8 mouse cellular contexts compared by ENCODE assay signal in genomic region chr1:135729367-135729713, GRCm38 (mm10). TPM values are rescaled to one million over a fixed set of nuclear protein-coding genes. Genes with fewer than 3 reads are reported as not detected.
DNase-seq lines count a peak whose midpoint lies in the region; ATAC-seq and TF ChIP-seq lines count a peak whose summit lies in the region.

No protein-coding gene starts in this region.

- peaks cover 63% of the 10 kb centered on the region for H3K4me1 ChIP-seq in heart, embryonic 16.5 days (ENCODE audit: control insufficient read depth, insufficient read depth, low read length)
- peaks cover 5% of the 10 kb centered on the region; the same call in 1 of the 2 replicates for H3K4me1 ChIP-seq in G1E (ENCODE audit: insufficient read depth, low read depth, low read length)
- peaks cover 59% of the 10 kb centered on the region for H3K4me1 ChIP-seq in embryonic facial prominence, embryonic 15.5 days
- H3K4me1 ChIP-seq in midbrain, embryonic 13.5 days (replicated peaks), result peaks cover 49% of the 10 kb centered on the region

- H3K27me3 ChIP-seq in heart, embryonic 16.5 days (ENCODE audit: control insufficient read depth, insufficient read depth, low read length), result no peaks in the 10 kb centered on the region
- H3K27me3 ChIP-seq in G1E (ENCODE audit: insufficient read depth, low read length), result peaks cover 30% of the 10 kb centered on the region
- no peaks in the 10 kb centered on the region for H3K27me3 ChIP-seq in embryonic facial prominence, embryonic 15.5 days
- peaks cover 5% of the 10 kb centered on the region; the same call in 1 of the 2 replicates for H3K27me3 ChIP-seq in midbrain, embryonic 13.5 days

- H3K4me3 ChIP-seq in heart, embryonic 16.5 days (ENCODE audit: low read length), result peak overlapping the region; percentile 85
- H3K4me3 ChIP-seq in G1E (ENCODE audit: low read depth, low read length), result 0 out of 2 replicates have a peak overlapping the region, but pooled peaks have one; percentile 17
- peak overlapping the region; percentile 66 for H3K4me3 ChIP-seq in embryonic facial prominence, embryonic 15.5 days (replicated peaks)
- peak overlapping the region; percentile 52 for H3K4me3 ChIP-seq in midbrain, embryonic 13.5 days (replicated peaks)

- WGBS in heart, embryonic 16.5 days, result 1% methylated on average over 11 of the region's 11 CpGs
- 0% methylated on average over 11 of the region's 11 CpGs for WGBS in embryonic facial prominence, embryonic 15.5 days
- WGBS in midbrain, embryonic 13.5 days, result under 1% methylated on average over 11 of the region's 11 CpGs

- H3K27ac ChIP-seq in heart, embryonic 16.5 days (ENCODE audit: low read length), result peak overlapping the region; percentile 96
- H3K27ac ChIP-seq in embryonic facial prominence, embryonic 15.5 days (replicated peaks), result peak overlapping the region; percentile 97
- no peak overlapping the region for H3K27ac ChIP-seq in midbrain, embryonic 13.5 days

- TF ChIP-seq CTCF in G1E (IDR thresholded peaks at IDR 0.05; ENCODE audit: low read depth, low read length), result no peak

- ATAC-seq in heart, embryonic 16.5 days (replicated peaks; ENCODE audit: extremely low read depth, insufficient read depth, low FRiP score), result peak; percentile 26
- ATAC-seq in G1E (ENCODE audit: extremely low read depth, insufficient number of reproducible peaks, low FRiP score, poor library complexity, severe bottlenecking), result no peak
- ATAC-seq in embryonic facial prominence, embryonic 15.5 days (ENCODE audit: insufficient number of reproducible peaks, low FRiP score, low TSS enrichment, low read depth), result 0 out of 2 replicates have a peak, but pooled peaks have one; percentile 3
- ATAC-seq in midbrain, embryonic 13.5 days, result peak; percentile 28

- no peak for DNase-seq in heart, adult 11 months
- DNase-seq in G1E (ENCODE audit: low spot score), result no peak
- peak; percentile 74 for DNase-seq in kidney, postnatal 10 days
- no peak for DNase-seq in adrenal gland, adult 18-20 months (ENCODE audit: low spot score in 2 of 2)
- no peak for DNase-seq in ovary, postnatal 14 days (ENCODE audit: low spot score)

- no peaks in the 10 kb centered on the region for H3K36me3 ChIP-seq in heart, embryonic 16.5 days (ENCODE audit: control insufficient read depth, insufficient read depth)
- no peaks in the 10 kb centered on the region for H3K36me3 ChIP-seq in G1E (replicated peaks)
- H3K36me3 ChIP-seq in embryonic facial prominence, embryonic 15.5 days, result no peaks in the 10 kb centered on the region
- H3K36me3 ChIP-seq in midbrain, embryonic 13.5 days, result no peaks in the 10 kb centered on the region

- H3K9me3 ChIP-seq in heart, embryonic 16.5 days (replicated peaks; ENCODE audit: control insufficient read depth, low read length), result no peaks in the 10 kb centered on the region
- H3K9me3 ChIP-seq in G1E (replicated peaks), result no peaks in the 10 kb centered on the region
- no peaks in the 10 kb centered on the region for H3K9me3 ChIP-seq in embryonic facial prominence, embryonic 15.5 days (replicated peaks)
- H3K9me3 ChIP-seq in midbrain, embryonic 13.5 days, result no peaks in the 10 kb centered on the region

- H3K9ac ChIP-seq in heart, embryonic 16.5 days (ENCODE audit: low read length), result peak overlapping the region; percentile 94
- peak overlapping the region; percentile 76 for H3K9ac ChIP-seq in embryonic facial prominence, embryonic 15.5 days
- peak overlapping the region; percentile 66 for H3K9ac ChIP-seq in midbrain, embryonic 13.5 days (replicated peaks)

- H3K4me2 ChIP-seq in heart, embryonic 16.5 days (ENCODE audit: low read depth, low read length), result peak overlapping the region; percentile 89
- peak overlapping the region; percentile 66 for H3K4me2 ChIP-seq in embryonic facial prominence, embryonic 15.5 days (replicated peaks)
- H3K4me2 ChIP-seq in midbrain, embryonic 13.5 days (replicated peaks), result peak overlapping the region; percentile 88

RNA-seq across cellular contexts. Expression of gene Csrp1, which starts 9.5 kb away (rescaled TPM):
- polyA plus RNA-seq in heart, embryonic 16.5 days (2015; fragmentation: Nextera tagmentation; extraction: Ambion mirVana), result 160 and 174 TPM in 2 replicates
- not detected in 2 replicates for total RNA-seq in G1E (2014; fragmentation: Nextera tagmentation)
- total RNA-seq in G1E (2017), result 0.29 and 0.38 TPM in 2 replicates
- 0.05 and 0.06 TPM in 2 replicates for polyA plus RNA-seq in G1E (2012)
- 118 and 128 TPM in 2 replicates for polyA plus RNA-seq in embryonic facial prominence, embryonic 15.5 days (2015; fragmentation: Nextera tagmentation; extraction: Ambion mirVana)
- 13.9 and 16.0 TPM in 2 replicates for polyA plus RNA-seq in midbrain, embryonic 13.5 days (2015; fragmentation: Nextera tagmentation; extraction: Ambion mirVana)
- total RNA-seq in adrenal gland, adult 18-20 months (2021), result 100 to 1,000 TPM in 1 of 2 experiments, 10 to 100 TPM in 1; 63.7 to 118 TPM

RNA-seq across cellular contexts. Expression of gene Phlda3, which starts 36.6 kb away (rescaled TPM):
- 77.1 and 80.4 TPM in 2 replicates for polyA plus RNA-seq in heart, embryonic 16.5 days (2015; fragmentation: Nextera tagmentation; extraction: Ambion mirVana)
- total RNA-seq in G1E (2014; fragmentation: Nextera tagmentation), result not detected in 2 replicates
- total RNA-seq in G1E (2017), result 0.98 and 1.7 TPM in 2 replicates
- 5.2 and 5.4 TPM in 2 replicates for polyA plus RNA-seq in G1E (2012)
- polyA plus RNA-seq in embryonic facial prominence, embryonic 15.5 days (2015; fragmentation: Nextera tagmentation; extraction: Ambion mirVana), result 113 and 119 TPM in 2 replicates
- polyA plus RNA-seq in midbrain, embryonic 13.5 days (2015; fragmentation: Nextera tagmentation; extraction: Ambion mirVana), result 12.5 and 14.8 TPM in 2 replicates
- 100 to 1,000 TPM in 1 of 2 experiments, 10 to 100 TPM in 1; 35.0 to 166 TPM for total RNA-seq in adrenal gland, adult 18-20 months (2021)

RNA-seq across cellular contexts. Expression of gene Tnni1, which starts 49.9 kb away (rescaled TPM):
- polyA plus RNA-seq in heart, embryonic 16.5 days (2015; fragmentation: Nextera tagmentation; extraction: Ambion mirVana), result 4,265 and 4,826 TPM in 2 replicates
- total RNA-seq in G1E (2014; fragmentation: Nextera tagmentation), result not detected in 2 replicates
- 0.11 TPM in 1 of 2 replicates, not detected in the other for total RNA-seq in G1E (2017)
- 0.04 TPM in 1 of 2 replicates, not detected in the other for polyA plus RNA-seq in G1E (2012)
- 297 and 410 TPM in 2 replicates for polyA plus RNA-seq in embryonic facial prominence, embryonic 15.5 days (2015; fragmentation: Nextera tagmentation; extraction: Ambion mirVana)
- 0.20 and 0.34 TPM in 2 replicates for polyA plus RNA-seq in midbrain, embryonic 13.5 days (2015; fragmentation: Nextera tagmentation; extraction: Ambion mirVana)
- total RNA-seq in adrenal gland, adult 18-20 months (2021), result under 1 TPM in 1 of 2 experiments, not detected in 1; 0.26 TPM

Comparison
In these comparisons a context has a peak if more than half of its experiments do, and no peak if none do; other contexts are left out.
1. H3K4me3 ChIP-seq: peak in every context shown above with its lines; median percentile 85 in heart, embryonic 16.5 days; 66 in embryonic facial prominence, embryonic 15.5 days; 52 in midbrain, embryonic 13.5 days; 17 in G1E.
2. RNA of gene Csrp1, which starts 9.5 kb away (polyA plus RNA-seq): 160 to 174 TPM in heart, embryonic 16.5 days, 118 to 128 TPM in embryonic facial prominence, embryonic 15.5 days and 13.9 to 16.0 TPM in midbrain, embryonic 13.5 days; 0.05 to 0.06 TPM in G1E; every median in the first group is over 10 times any median in the second.
3. RNA of gene Tnni1, which starts 49.9 kb away (polyA plus RNA-seq): 4,265 to 4,826 TPM in heart, embryonic 16.5 days and 297 to 410 TPM in embryonic facial prominence, embryonic 15.5 days; 0.20 to 0.34 TPM in midbrain, embryonic 13.5 days and 0.04 TPM in G1E; every median in the first group is over 100 times any median in the second.
4. Peak in every context shown above with its lines, with median percentiles within 50 percentile points of each other: H3K4me2 ChIP-seq and H3K9ac ChIP-seq.